Mouse (Mus musculus): ENCODE data around the gene Cadm3. TPM values are rescaled to one million over a fixed set of nuclear protein-coding genes. Genes with fewer than 3 reads are reported as not detected.

Gene Cadm3
- total and polyA plus RNA-seq, 3 experiments = not detected

DNA sequence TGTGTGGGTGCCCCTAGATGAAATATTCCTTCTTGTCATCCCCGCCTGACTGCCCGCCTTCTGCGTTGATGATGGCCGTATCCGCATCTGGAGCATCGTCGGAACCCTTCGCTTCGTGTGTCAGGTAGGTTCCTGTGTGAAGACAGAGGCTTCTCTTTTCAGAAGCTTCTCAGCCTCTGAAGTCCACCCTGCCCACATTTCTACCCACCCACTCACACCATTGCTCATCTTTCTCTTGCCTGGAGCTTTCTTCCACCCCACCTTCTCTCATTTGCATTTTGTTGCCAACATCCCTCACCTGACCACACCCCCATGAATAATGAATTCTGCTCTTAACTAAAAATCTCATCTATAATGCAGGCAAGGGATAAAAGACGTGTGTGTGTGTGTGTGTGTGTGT, 30.5 kb downstream of the Cadm3 start:
- in situ Hi-C loops (cut with MboI; ENCODE audit: low pct_ligation_motif_present, low pct_unique_long_range_greater_than_20kb, low sequenced_read_pairs) = loop anchor here (5.0 kb wide), 1 partner anchor 50 kb away; no protein-coding TSS in a partner anchor
- no peaks in the 10 kb centered on the region for H3K9me3 ChIP-seq (replicated peaks; ENCODE audit: low read length)
- no peak overlapping the region for H3K4me2 ChIP-seq (ENCODE audit: insufficient read depth, low read depth, poor library complexity, severe bottlenecking)
- no peak for DNase-seq (ENCODE audit: extremely low read depth)
- H3K27me3 ChIP-seq (replicated peaks) = no peaks in the 10 kb centered on the region
- no peaks in the 10 kb centered on the region for H3K79me2 ChIP-seq (replicated peaks; ENCODE audit: control insufficient read depth, extremely low read depth, insufficient read depth, poor library complexity, severe bottlenecking)
- dilution Hi-C loops (cut with MboI; ENCODE audit: extremely low pct_ligation_motif_present, extremely low pct_unique_long_range_greater_than_20kb, low sequenced_read_pairs) = no loop called here
- no peaks in the 10 kb centered on the region for H3K36me3 ChIP-seq (replicated peaks in 1 of 2; ENCODE audit: control insufficient read depth in 1 of 2, insufficient read depth in 1 of 2, low read length in 1 of 2)
- TF ChIP-seq PAX5 (IDR thresholded peaks at IDR 0.05; ENCODE audit: low read length) (no peak), NRF1 (IDR thresholded peaks at IDR 0.05; ENCODE audit: low read depth, low read length) (no peak), POLR2AphosphoS2 (IDR thresholded peaks at IDR 0.05; ENCODE audit: low read depth, low read length) (no peak), ELF1 (IDR thresholded peaks at IDR 0.05; ENCODE audit: low read depth, low read length) (no peak), TCF12 (IDR thresholded peaks at IDR 0.05; ENCODE audit: low read depth, low read length) (no peak), USF2 (conservative IDR thresholded peaks at IDR 0.05; ENCODE audit: low read depth, low read length) (no peak), SIN3A (IDR thresholded peaks at IDR 0.05; ENCODE audit: low read length) (no peak)
- no peak overlapping the region for H3K27ac ChIP-seq (ENCODE audit: insufficient read depth, low read depth)
- H3K9ac ChIP-seq (ENCODE audit: insufficient read depth, low read depth) = no peak overlapping the region
- no peaks in the 10 kb centered on the region for H3K4me1 ChIP-seq (ENCODE audit: control insufficient read depth in 1 of 2, insufficient read depth in 2 of 2)
- H3K4me3 ChIP-seq (replicated peaks in 1 of 3; ENCODE audit: low read depth in 2 of 3, low read length in 2 of 3, poor library complexity in 1 of 3) = no peak overlapping the region

DNA sequence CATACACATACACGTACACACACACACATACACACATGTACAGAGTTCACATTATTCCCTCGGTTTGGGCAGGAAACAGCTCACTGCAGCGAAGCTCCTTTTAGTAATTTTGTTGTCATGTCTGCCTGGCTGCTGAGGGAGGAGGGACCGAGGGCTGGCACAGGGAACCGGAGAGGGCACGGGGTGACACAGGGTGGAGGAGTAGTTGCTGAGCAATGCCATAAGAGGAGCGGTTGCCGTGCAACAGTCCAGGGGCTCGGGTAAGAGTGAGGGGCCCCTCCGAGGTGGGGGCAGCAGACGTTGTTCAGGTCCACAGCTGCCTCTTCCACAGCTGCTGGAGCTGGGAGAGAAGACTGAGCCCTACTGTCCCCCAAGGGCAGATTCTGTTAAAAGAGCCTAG, 31.6 kb downstream of the Cadm3 start:
- no peaks in the 10 kb centered on the region for H3K79me2 ChIP-seq (replicated peaks; ENCODE audit: control insufficient read depth, extremely low read depth, insufficient read depth, poor library complexity, severe bottlenecking)
- DNase-seq (ENCODE audit: extremely low read depth) = no peak
- H3K4me3 ChIP-seq (replicated peaks in 1 of 3; ENCODE audit: low read depth in 2 of 3, low read length in 2 of 3, poor library complexity in 1 of 3) = no peak overlapping the region
- dilution Hi-C loops (cut with MboI; ENCODE audit: extremely low pct_ligation_motif_present, extremely low pct_unique_long_range_greater_than_20kb, low sequenced_read_pairs) (no loop called here), in situ Hi-C loops (cut with MboI; ENCODE audit: low pct_ligation_motif_present, low pct_unique_long_range_greater_than_20kb, low sequenced_read_pairs) (loop anchor here (5.0 kb wide), 1 partner anchor 51 kb away; no protein-coding TSS in a partner anchor)
- no peak for TF ChIP-seq JUND (conservative IDR thresholded peaks at IDR 0.05; ENCODE audit: low read depth, low read length)
- TF ChIP-seq IRF4 (IDR thresholded peaks at IDR 0.05; ENCODE audit: low read depth, low read length) = no peak
- TF ChIP-seq RCOR1 (conservative IDR thresholded peaks at IDR 0.05; ENCODE audit: low read depth, low read length) = no peak
- no peak for TF ChIP-seq TCF12 (IDR thresholded peaks at IDR 0.05; ENCODE audit: low read depth, low read length)
- TF ChIP-seq ZNF384 (IDR thresholded peaks at IDR 0.05; ENCODE audit: low read depth, low read length) = no peak
- no peak for TF ChIP-seq CTCF (conservative IDR thresholded peaks at IDR 0.05 in 1 of 2, IDR thresholded peaks at IDR 0.05 in 1 of 2; ENCODE audit: low read depth in 2 of 2, low read length in 2 of 2)
- TF ChIP-seq SMC3 (IDR thresholded peaks at IDR 0.05; ENCODE audit: low read depth, low read length) = no peak
- no peak for TF ChIP-seq CHD2 (IDR thresholded peaks at IDR 0.05; ENCODE audit: low read length)
- no peak for TF ChIP-seq MAFK (IDR thresholded peaks at IDR 0.05; ENCODE audit: insufficient replicate concordance, low read length)
- TF ChIP-seq NELFE (IDR thresholded peaks at IDR 0.05; ENCODE audit: low read depth, low read length) = no peak
- TF ChIP-seq GABPA (IDR thresholded peaks at IDR 0.05; ENCODE audit: insufficient replicate concordance, low read depth, low read length) = no peak
- no peak for TF ChIP-seq EP300 (IDR thresholded peaks at IDR 0.05; ENCODE audit: low read length)
- TF ChIP-seq MAX (IDR thresholded peaks at IDR 0.05; ENCODE audit: low read length) = no peak
- no peaks in the 10 kb centered on the region for H3K36me3 ChIP-seq (replicated peaks in 1 of 2; ENCODE audit: control insufficient read depth in 1 of 2, insufficient read depth in 1 of 2, low read length in 1 of 2)
- H3K4me1 ChIP-seq (ENCODE audit: control insufficient read depth in 1 of 2, insufficient read depth in 2 of 2) = no peaks in the 10 kb centered on the region
- H3K9ac ChIP-seq (ENCODE audit: insufficient read depth, low read depth) = no peak overlapping the region
- H3K4me2 ChIP-seq (ENCODE audit: insufficient read depth, low read depth, poor library complexity, severe bottlenecking) = no peak overlapping the region
- H3K27ac ChIP-seq (ENCODE audit: insufficient read depth, low read depth) = no peak overlapping the region
- H3K27me3 ChIP-seq (replicated peaks) = no peaks in the 10 kb centered on the region
- H3K9me3 ChIP-seq (replicated peaks; ENCODE audit: low read length) = no peaks in the 10 kb centered on the region
